8 mouse cellular contexts compared by ENCODE assay signal in genomic region chr12:36215149-36215480, GRCm38 (mm10). TPM values are rescaled to one million over a fixed set of nuclear protein-coding genes. Genes with fewer than 3 reads are reported as not detected.
DNase-seq lines count a peak whose midpoint lies in the region; ATAC-seq lines count a peak whose summit lies in the region.

No protein-coding gene starts in this region.

- H3K36me3 ChIP-seq in forebrain, embryonic 10.5 days (replicated peaks): no peaks in the 10 kb centered on the region
- no peaks in the 10 kb centered on the region for H3K36me3 ChIP-seq in kidney, embryonic 16.5 days (ENCODE audit: insufficient read depth, low read length)
- no peaks in the 10 kb centered on the region for H3K36me3 ChIP-seq in midbrain, embryonic 10.5 days
- H3K36me3 ChIP-seq in stomach, embryonic 16.5 days (ENCODE audit: control insufficient read depth, insufficient read depth, low read length): no peaks in the 10 kb centered on the region

- peak; percentile 86; the same call in 1 of the 2 replicates for ATAC-seq in kidney, embryonic 16.5 days (ENCODE audit: low FRiP score, low TSS enrichment)
- ATAC-seq in stomach, embryonic 16.5 days (ENCODE audit: insufficient read depth, low FRiP score): peak; percentile 47; the same call in 1 of the 2 replicates

- peak; percentile 67 to 83 for DNase-seq in cerebellum, postnatal 10 days
- DNase-seq in cerebellum, adult 11-12 months: no peak
- peak; percentile 32 for DNase-seq in urinary bladder, postnatal 14 days (ENCODE audit: low spot score)
- DNase-seq in urinary bladder, postnatal 4 days (ENCODE audit: low spot score in 2 of 2): no peak
- DNase-seq in forebrain, embryonic 10.5 days (ENCODE audit: extremely low spot score, low spot score): peak; percentile 31
- DNase-seq in midbrain, embryonic 10.5 days (ENCODE audit: low spot score): peak; percentile 33

- no peak overlapping the region for H3K27ac ChIP-seq in forebrain, embryonic 10.5 days
- H3K27ac ChIP-seq in kidney, embryonic 16.5 days (ENCODE audit: low read length): no peak overlapping the region
- no peak overlapping the region for H3K27ac ChIP-seq in midbrain, embryonic 10.5 days (replicated peaks)
- no peak overlapping the region for H3K27ac ChIP-seq in stomach, embryonic 16.5 days (ENCODE audit: low read length)

- H3K4me1 ChIP-seq in forebrain, embryonic 10.5 days: no peaks in the 10 kb centered on the region
- H3K4me1 ChIP-seq in kidney, embryonic 16.5 days (ENCODE audit: insufficient read depth, low read length): peaks cover 10% of the 10 kb centered on the region
- H3K4me1 ChIP-seq in midbrain, embryonic 10.5 days: 0 out of 2 replicates have a peak, but pooled peaks cover under 1% of the 10 kb centered on the region
- no peaks in the 10 kb centered on the region for H3K4me1 ChIP-seq in stomach, embryonic 16.5 days (ENCODE audit: control insufficient read depth, insufficient read depth, low read length)

- H3K9ac ChIP-seq in kidney, embryonic 16.5 days (replicated peaks; ENCODE audit: low read length): no peak overlapping the region
- no peak overlapping the region for H3K9ac ChIP-seq in stomach, embryonic 16.5 days (ENCODE audit: low read length)

- H3K9me3 ChIP-seq in forebrain, embryonic 10.5 days: no peaks in the 10 kb centered on the region
- H3K9me3 ChIP-seq in kidney, embryonic 16.5 days (ENCODE audit: low read length): no peaks in the 10 kb centered on the region
- no peaks in the 10 kb centered on the region for H3K9me3 ChIP-seq in midbrain, embryonic 10.5 days (replicated peaks)
- H3K9me3 ChIP-seq in stomach, embryonic 16.5 days (replicated peaks; ENCODE audit: control insufficient read depth, low read length): no peaks in the 10 kb centered on the region

- no peak overlapping the region for H3K4me3 ChIP-seq in forebrain, embryonic 10.5 days
- no peak overlapping the region for H3K4me3 ChIP-seq in kidney, embryonic 16.5 days (ENCODE audit: low read length)
- H3K4me3 ChIP-seq in midbrain, embryonic 10.5 days: no peak overlapping the region
- no peak overlapping the region for H3K4me3 ChIP-seq in stomach, embryonic 16.5 days (replicated peaks; ENCODE audit: low read length)

- WGBS in forebrain, embryonic 10.5 days: 2% methylated on average over 1 of the region's 1 CpGs
- 0% methylated on average over 1 of the region's 1 CpGs for WGBS in kidney, embryonic 16.5 days
- WGBS in midbrain, embryonic 10.5 days: 0% methylated on average over 1 of the region's 1 CpGs
- 0% methylated on average over 1 of the region's 1 CpGs for WGBS in stomach, embryonic 16.5 days

- no peak overlapping the region for H3K4me2 ChIP-seq in kidney, embryonic 16.5 days (replicated peaks; ENCODE audit: low read depth, low read length)
- no peak overlapping the region for H3K4me2 ChIP-seq in stomach, embryonic 16.5 days (ENCODE audit: low read depth, low read length)

- H3K27me3 ChIP-seq in forebrain, embryonic 10.5 days (ENCODE audit: poor library complexity, severe bottlenecking): 0 out of 2 replicates have a peak, but pooled peaks cover 6% of the 10 kb centered on the region
- no peaks in the 10 kb centered on the region for H3K27me3 ChIP-seq in kidney, embryonic 16.5 days (ENCODE audit: insufficient read depth, low read length)
- no peaks in the 10 kb centered on the region for H3K27me3 ChIP-seq in midbrain, embryonic 10.5 days (ENCODE audit: low read depth, poor library complexity, severe bottlenecking)
- no peaks in the 10 kb centered on the region for H3K27me3 ChIP-seq in stomach, embryonic 16.5 days (ENCODE audit: control insufficient read depth, insufficient read depth, low read length)

RNA-seq across cellular contexts. Expression of gene Lrrc72, which starts 38.1 kb away (rescaled TPM):
- not detected in 2 replicates for polyA plus RNA-seq in forebrain, embryonic 10.5 days (2016; fragmentation: Nextera tagmentation; extraction: Ambion mirVana)
- polyA plus RNA-seq in kidney, embryonic 16.5 days (2015; fragmentation: Nextera tagmentation; extraction: Ambion mirVana): not detected in 2 replicates
- polyA plus RNA-seq in midbrain, embryonic 10.5 days (2016; fragmentation: Nextera tagmentation; extraction: Ambion mirVana): not detected in 2 replicates
- polyA plus RNA-seq in stomach, embryonic 16.5 days (2015; fragmentation: Nextera tagmentation; extraction: Ambion mirVana): not detected in 2 replicates

RNA-seq across cellular contexts. Expression of gene Bzw2, which starts 57.2 kb away (rescaled TPM):
- 269 and 276 TPM in 2 replicates for polyA plus RNA-seq in forebrain, embryonic 10.5 days (2016; fragmentation: Nextera tagmentation; extraction: Ambion mirVana)
- 198 and 218 TPM in 2 replicates for polyA plus RNA-seq in kidney, embryonic 16.5 days (2015; fragmentation: Nextera tagmentation; extraction: Ambion mirVana)
- polyA plus RNA-seq in midbrain, embryonic 10.5 days (2016; fragmentation: Nextera tagmentation; extraction: Ambion mirVana): 244 and 258 TPM in 2 replicates
- 175 and 181 TPM in 2 replicates for polyA plus RNA-seq in stomach, embryonic 16.5 days (2015; fragmentation: Nextera tagmentation; extraction: Ambion mirVana)

RNA-seq across cellular contexts. Expression of gene Ankmy2, which starts 58.2 kb away (rescaled TPM):
- 21.4 and 23.8 TPM in 2 replicates for polyA plus RNA-seq in forebrain, embryonic 10.5 days (2016; fragmentation: Nextera tagmentation; extraction: Ambion mirVana)
- polyA plus RNA-seq in kidney, embryonic 16.5 days (2015; fragmentation: Nextera tagmentation; extraction: Ambion mirVana): 37.4 and 41.6 TPM in 2 replicates
- 21.1 and 22.0 TPM in 2 replicates for polyA plus RNA-seq in midbrain, embryonic 10.5 days (2016; fragmentation: Nextera tagmentation; extraction: Ambion mirVana)
- polyA plus RNA-seq in stomach, embryonic 16.5 days (2015; fragmentation: Nextera tagmentation; extraction: Ambion mirVana): 40.8 and 44.3 TPM in 2 replicates

Comparison
In these comparisons a context has a peak if more than half of its experiments do, and no peak if none do; other contexts are left out.
1. DNase-seq: peak in cerebellum, postnatal 10 days (2 of 2), urinary bladder, postnatal 14 days (single experiment), forebrain, embryonic 10.5 days (single experiment) and midbrain, embryonic 10.5 days (single experiment); none in cerebellum, adult 11-12 months (single experiment) and urinary bladder, postnatal 4 days (0 of 2).